Mouse (Mus musculus) layer of hippocampus, postnatal 10 days (tissue): ENCODE measurements around the gene Scn8a. TPM values are rescaled to one million over a fixed set of nuclear protein-coding genes. Genes with fewer than 3 reads are reported as not detected.

ENCODE experiments used
- DNase-seq, 2 experiments: peaks; one replicate each; pipeline ENCODE4 v3.0.0; 2021; ENCODE audit warnings: low spot score in 2 of 2
- total RNA-seq, 2 experiments: library from RNA; stranded (reverse); gene quantifications; 2 replicates each; pipeline ENCODE4 v1.2.3; 2021

Gene Scn8a
- total RNA-seq, 2 experiments from 2014 or later = 174 to 175 TPM

DNA sequence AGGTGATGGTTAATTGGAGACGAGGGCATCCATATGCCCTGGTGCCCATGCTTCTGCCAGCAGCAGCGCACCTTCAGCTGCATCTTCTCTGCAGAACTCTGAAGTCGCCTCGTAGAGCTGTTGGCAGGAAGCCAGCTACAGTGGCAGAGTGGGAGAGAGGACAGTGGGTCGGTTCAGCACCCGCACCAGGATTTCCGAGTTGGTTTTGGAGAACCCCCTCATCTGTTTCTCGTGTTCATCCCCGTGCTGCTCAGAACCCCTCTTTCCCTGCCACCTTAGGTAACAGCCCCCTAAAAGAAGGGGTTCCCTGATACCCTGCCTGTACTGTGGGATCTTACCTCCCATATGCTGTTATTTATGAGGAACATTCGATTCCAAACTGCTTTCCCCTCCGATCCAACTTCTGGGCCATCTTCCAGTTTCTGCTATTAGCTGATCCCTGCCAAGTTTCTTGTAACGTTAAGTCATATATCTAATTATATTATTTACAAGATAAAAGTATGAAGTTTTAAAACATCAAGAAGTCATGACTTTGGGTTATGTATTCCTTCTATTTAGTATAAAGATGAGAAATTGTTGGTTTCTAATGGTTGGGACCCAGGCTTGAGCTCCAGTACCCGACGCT lies 138.8 kb downstream of the Scn8a start:
- peak; percentile 44 to 48 for DNase-seq

DNA sequence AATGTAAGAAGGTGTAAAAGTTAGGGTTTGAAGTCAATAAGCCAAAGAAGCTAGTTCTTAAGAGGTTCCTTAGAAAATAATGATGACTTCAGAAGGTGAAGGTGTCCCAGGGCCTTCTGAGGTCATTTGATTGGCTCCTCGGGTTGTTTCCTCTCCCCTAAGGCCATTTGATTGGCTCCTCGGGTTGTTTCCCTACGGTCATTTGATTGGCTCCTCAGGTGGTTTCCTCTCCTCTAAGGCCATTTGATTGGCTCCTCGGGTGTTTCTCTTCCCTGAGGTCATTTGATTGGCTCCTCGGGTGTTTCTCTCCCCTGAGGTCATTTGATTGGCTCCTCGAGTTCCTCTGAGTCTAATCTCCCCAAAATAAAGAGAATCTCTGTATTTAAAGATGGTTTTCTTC lies 141.7 kb downstream of the Scn8a start:
- DNase-seq = no peak

DNA sequence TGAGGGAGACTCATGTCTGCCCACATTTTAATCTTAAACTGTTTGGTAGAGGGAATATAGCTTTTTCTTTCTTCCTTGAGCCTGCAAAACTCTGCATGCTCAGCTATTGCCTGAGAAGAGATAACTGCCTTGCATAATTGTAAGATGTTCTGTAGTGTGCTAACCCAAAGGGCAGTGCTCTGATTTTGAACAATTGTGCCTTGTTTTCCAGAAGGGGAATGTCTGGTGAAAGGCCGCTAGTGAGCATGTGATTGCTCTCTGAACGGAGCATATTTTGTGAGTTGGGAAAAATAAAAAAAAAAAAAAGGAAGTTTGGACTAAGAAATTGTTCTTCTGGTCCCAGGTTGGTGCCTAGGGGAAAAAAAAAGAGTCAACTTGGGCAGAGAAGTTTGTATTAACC lies 159.3 kb downstream of the Scn8a start:
- no peak for DNase-seq

DNA sequence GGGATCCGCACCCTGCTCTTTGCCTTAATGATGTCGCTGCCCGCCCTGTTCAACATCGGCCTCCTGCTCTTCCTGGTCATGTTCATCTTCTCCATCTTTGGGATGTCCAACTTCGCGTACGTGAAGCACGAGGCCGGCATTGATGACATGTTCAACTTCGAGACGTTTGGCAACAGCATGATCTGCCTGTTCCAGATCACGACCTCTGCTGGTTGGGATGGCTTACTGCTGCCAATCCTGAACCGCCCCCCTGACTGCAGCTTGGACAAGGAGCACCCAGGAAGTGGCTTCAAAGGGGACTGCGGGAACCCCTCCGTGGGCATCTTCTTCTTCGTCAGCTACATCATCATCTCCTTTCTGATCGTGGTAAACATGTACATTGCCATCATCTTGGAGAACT lies 170.0 kb downstream of the Scn8a start:
- DNase-seq = peak in 1 of 2 experiments; percentile 42

DNA sequence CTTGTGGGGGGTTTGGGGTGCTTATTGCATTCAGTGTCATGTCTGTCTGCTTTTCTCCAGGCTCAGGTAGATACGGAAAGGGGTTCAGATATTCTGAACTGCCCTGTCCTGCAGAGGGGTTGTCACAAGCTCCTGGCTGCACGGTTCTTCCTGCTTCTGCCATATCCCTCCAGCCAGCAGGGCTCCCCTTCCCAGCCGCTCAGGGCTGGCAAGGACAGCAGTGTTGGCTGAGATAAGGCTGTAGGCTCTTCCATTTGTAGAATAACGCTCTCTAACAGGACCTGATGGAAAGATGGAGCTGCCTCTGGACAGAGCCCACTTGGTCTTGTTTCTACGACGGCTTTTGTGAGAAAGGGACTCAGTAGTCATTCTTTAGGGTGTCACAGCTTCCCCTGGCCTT lies 172.3 kb downstream of the Scn8a start:
- no peak for DNase-seq

DNA sequence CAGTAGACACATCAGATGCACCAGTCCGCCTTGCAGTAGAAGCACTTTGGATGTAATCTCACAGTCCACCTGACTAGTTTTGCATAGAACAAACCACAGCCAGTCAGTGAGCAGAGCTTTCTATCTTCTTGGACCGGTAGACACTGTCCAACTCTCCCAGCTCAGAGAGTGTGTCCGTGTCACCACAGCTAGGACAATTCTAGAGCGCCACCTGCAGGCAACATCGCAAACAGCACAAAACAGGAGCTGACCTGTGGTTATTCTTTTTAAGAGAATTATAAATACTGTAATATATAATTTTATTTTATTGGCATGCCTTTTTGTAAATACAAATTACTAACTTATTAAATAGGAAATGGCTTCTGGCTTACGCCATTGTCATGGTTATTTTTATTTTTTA lies 173.0 kb downstream of the Scn8a start:
- peak; percentile 73 to 77 for DNase-seq

DNA sequence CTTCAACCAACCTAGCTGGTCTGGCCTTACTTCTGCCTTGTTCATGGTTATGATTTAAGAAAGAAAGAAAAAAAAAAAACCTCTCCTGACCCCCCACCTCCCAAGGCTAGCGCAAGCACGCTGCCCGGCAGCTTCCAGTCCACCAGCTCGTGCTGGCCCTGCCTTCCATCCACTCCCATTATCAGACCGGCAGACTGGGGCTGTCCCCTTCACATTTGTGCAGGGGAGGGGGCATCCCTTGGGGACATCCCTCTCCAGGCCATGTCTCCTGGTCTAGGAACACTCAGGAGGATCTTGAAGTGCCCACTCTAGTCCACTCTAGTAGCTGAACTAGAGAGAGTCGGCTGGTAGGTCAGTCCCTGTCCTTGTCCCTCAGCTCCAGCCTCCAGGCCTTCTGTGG lies 174.9 kb downstream of the Scn8a start:
- no peak for DNase-seq

DNA sequence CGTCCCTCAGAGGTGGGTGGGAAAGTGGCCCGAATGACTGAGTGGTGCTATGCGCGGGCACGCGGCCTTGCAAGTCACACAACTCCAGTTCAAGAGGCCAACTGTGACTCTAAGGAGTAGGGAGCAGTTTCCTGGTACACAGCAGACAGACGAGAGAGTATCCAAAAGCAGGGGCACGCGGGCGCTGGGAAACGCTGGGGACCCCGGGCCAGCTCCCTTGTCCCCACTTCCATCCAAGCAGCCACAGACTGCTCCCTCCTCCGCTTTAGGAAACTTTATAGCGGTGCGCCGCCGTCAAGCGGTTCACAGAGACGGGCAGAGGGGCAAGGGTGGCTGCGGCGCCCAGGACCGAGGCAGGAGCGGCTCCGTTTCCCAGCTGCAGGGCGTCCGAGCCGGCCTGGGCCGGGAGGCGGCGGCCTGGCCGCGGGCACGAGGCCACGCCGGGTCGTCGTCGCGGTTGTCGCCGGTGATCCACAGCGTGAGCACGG lies 176.4 kb downstream of the Scn8a start:
- no peak for DNase-seq

DNA sequence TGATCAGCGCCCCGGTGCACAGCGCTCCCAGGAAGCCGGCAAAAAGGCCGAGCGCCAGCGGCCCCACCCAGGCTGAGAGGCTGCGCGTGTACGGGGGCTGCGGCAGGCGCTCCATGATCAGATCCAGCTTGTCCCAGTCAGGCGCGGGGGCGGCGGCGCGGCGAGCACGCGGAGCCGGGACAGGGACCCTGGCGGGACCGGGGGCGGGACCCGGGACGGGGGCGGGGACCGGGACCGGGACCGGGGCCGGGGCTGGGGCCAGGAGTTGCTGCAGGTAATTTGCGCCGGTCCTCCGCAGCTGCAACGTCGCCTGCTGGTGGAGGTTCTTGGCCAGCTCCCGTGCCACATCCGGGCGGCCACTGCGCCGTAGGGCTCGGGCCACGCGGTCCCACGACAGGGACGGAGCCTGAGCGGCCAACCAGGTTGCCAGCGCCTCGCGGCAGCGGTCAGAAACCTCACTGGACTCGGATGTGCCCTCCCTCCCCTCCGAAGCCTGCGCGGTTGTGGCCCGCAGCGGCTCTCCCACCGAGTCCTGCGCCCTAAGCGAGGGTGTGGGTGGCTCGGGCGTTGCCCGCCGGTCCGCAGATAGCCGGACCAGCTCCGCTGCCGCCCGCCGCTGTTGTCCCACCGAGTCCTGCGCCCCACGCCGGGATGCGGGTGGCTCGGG lies 177.0 kb downstream of the Scn8a start:
- peak; percentile 39 to 48 for DNase-seq

DNA sequence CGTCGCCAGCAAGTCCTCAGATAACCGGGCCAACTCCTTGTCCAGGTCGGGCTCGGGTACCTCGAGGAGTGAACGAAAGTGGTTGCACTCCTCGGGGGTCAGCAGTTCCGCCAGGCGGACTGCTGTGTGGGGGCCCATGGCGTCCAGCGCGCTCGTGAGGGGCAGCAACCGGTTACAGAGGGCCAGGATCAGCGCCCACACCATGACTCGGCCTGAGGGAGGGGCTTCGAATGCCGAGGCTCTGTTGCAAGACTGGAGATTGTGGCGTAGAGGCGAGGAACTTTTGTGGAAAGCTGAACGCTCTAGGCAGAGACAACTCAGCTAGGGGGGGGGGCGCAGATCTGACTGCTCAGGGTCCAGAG lies 177.5 kb downstream of the Scn8a start, which contains the start of gene Gm47841:
Gene Gm47841 (minus strand): TSS at position 204 of the 362 bp plus-strand sequence.
- DNase-seq = no peak

DNA sequence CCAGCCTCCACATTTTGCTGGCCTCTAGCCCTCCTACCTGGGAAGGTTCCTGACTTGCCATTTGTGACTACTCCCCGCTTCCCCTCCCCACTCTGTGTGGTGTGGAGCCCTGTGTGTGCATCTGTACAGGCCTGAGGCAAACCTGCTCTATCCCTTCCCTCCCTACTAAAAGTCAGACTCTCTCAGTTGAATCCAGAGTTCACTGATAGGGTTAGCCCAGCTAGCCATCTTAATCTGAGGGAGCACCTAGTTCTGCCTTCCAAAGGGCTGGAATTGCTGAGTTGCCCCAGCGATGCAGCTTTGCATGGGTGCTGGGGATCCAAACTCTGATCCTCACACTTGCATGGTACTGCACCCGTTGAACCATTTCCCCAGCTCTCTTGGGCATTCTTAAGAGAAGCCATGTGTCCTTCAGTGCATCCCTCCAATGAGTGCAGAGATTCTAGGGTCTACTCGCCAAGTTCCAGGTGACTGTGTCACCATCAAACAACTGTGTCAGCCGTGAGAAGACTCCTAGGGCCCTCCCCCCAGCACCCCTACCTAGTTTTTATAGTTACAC lies 178.8 kb downstream of the Scn8a start:
- no peak for DNase-seq

DNA sequence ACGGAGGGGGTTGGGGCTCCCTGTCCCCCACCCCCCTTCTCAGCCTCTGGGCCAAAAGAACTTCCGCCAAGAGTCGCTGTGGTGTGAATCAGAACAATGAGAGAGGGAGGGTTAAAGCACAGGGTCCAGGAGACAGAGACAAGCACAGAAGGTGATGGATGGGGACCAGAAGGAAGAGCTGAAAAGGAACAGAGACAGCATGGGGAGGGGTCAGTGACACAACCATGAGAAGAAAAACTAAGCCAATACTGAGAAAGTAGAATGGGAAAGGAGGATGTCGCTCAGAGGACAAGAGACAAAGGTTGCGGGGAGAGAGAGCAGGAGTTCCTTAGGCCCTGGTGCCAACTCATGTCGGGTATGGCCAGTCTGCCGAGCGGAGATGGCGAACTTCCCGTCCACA lies 182.2 kb downstream of the Scn8a start:
- no peak for DNase-seq

DNA sequence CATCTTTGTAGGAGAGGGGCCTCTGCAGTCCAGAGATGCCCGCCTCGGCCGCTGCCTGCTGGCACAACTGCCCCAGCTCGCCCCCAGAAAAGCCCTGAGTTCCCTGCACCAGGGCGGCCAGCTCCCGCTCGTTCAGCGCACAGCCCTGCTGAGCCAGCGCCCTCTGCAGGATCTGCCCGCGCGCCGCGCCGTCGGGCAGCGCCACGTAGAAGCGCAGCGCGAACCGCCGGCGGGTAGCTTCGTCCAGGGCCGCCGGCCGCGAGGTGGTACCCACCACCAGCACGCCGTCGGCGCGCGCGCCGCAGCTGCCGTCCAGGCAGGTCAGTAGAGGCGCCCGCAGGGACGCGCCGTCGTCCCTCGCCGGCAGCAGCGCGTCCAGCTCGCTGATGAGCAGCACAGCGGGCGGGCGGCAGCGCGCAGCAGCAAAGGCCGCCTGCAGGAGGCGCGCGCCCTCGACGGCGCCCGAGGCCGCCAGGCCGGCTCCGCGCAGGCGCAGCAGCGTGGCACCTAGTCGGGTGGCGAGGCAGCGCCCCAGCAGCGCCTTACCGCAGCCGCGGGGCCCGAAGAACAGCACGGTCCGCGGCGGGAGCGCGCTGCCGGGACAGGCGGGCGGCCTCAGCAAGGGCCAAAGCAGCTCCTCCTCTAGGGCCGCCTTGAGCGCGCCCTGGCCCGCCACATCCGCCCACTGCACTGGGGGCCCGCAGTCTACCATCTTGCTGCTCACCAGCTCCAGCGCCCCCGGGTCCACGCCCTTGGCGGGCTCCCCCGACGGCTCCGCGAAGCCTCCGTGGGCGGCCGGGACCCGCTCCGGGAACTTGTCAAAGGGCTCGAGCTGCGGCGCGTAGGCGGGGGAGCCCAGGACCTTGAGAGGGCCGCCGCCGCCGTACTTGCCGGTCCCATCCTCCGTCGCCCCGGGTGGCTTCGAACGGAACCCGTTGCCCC lies 183.2 kb downstream of the Scn8a start:
- DNase-seq = no peak

DNA sequence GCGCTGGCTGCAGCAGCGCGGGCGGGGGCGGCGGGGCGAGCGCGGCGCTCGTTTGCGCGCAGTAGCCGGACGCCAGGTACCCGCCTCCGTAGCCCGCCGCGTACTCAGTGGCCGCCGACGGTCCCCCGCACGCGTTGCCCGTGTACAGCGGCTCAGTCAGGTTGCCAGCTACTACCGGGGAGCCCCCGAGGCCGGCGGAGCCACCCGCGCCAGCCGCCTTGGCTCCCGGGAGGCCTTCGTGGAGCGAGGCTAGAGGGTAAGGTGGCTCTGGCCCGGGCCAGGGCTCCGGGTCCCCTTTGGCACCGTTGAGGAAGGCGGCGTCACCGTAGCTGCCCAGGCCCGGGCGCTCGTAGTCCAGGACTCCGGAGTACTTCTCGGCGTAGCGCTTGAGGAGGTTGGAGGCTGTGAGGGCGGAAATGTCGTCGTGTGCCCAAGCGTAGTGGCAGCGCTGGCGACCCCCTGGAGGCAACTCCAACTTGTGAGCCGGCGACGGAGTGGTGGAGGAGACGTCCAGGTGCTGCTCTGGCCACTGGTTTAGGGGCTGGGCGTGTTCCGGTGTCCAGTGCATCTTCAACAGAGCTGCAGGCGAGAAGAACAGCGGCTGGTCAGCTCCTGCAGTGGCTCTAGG lies 184.3 kb downstream of the Scn8a start:
- no peak for DNase-seq

DNA sequence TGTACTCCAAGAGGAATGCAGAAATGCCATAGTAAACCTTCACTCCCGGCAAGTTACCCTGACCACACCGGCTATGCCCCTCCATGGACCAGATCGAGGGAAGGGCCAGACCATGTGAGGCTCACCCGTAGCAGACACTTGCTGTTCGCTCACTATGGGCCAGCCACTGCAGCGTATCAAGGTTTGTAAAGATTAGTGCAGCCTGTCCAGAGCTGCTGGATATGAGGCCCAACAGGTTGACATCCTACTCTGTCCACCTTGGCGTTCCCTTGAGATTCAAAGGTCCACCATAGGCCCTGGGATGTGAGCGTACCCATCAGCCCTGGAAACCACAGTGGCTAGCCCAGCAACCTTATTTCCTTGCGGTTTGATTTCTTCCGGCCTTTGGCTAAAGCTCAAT lies 184.9 kb downstream of the Scn8a start:
- no peak for DNase-seq

DNA sequence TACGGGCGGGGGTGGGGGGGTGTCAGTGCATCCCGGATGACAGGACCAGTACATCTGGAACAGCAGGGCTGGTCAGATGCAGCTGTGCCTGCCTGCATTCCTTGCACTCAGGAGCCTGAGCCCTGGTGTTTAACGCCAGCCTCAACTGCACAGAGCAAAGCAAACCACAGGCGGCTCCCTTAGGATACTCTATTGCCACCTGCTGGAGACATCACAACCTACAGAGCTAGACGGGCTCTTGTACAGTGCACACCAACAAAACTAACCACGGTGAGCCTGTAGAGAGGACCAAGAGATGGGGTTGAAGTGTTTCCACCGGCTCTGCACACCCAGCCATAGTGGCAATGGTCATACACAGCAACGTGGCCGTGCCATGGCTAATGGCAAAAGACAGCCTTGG lies 186.6 kb downstream of the Scn8a start:
- peak; percentile 66 to 74 for DNase-seq

DNA sequence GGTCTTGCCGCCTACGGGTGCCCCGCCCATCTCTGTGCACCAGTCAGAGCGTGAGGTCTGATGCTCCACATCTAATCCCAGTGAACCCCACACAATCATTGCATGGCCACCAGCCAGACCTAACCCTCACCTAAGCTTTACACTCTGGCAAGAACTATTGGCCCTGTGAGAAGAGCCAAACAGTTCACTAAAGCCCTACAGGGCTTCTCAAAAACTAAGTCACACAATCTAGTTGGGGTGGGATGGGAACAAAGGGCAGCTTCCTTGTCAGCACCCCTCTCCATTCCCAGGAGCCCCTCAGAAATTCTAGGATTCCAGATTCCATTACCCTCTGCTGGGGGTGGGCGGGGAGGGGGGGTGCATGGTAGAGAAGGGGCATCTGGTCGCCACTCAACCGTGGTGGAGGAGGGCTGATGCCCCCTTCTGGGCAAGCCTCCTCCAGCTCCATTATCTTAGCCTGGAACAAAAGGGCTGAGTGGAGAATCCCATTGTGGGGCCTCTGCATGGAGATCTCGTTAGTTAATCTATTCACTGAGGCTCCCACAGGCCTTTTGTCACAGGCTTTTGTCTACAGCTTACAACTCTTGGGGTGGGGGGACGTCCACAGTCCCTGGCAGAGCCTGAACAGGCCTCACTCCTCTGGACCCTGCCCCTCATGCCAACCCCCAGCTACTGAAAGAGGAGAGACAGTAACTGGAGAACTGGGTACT lies 190.1 kb downstream of the Scn8a start:
- DNase-seq = no peak

DNA sequence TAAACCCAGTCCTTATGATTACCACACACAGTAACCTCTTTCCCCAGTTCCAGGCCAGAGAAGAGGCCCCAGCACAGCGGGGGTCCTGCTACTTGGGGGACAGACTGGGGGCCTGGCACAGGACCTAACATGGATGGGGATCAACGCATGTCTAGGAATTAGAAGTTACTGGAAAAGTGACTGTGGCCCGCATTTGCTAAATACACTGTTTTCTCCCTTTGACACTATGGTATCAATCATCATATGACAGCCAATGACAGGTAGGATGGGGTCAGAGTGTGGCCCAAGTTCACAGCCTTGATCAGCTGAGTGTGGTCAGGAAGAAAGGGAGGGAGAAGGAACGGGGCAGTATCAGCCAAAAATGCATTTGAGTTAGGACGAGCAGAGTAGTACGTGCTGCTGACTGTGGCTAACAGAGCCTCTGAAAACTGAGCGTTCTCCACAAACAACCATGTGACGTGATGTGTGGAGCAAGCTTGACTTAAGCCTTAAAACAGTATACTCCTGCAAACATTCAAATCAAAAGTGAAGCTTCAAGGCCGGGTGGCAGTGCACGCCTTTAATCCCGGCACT lies 190.7 kb downstream of the Scn8a start:
- no peak for DNase-seq

DNA sequence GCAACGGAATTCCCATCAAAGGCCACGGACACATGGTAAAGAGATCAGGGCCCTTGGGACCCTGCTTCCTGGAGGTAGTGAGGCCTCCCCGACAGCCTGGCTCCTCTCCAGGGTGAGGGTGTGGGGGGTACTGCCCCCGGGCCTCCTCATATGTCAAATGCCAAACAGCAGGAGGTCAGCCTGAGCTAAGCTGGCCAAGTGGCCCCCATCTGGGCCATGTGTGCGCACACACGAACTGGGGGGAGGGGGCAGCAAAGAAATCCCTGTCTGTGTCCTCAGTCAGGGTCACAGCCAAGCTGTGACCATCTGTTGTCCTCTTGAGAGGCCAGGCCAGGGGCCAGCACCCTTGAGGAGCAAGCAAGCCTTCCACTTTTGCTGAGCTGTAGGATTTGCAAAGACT lies 195.4 kb downstream of the Scn8a start:
- DNase-seq = no peak

DNA sequence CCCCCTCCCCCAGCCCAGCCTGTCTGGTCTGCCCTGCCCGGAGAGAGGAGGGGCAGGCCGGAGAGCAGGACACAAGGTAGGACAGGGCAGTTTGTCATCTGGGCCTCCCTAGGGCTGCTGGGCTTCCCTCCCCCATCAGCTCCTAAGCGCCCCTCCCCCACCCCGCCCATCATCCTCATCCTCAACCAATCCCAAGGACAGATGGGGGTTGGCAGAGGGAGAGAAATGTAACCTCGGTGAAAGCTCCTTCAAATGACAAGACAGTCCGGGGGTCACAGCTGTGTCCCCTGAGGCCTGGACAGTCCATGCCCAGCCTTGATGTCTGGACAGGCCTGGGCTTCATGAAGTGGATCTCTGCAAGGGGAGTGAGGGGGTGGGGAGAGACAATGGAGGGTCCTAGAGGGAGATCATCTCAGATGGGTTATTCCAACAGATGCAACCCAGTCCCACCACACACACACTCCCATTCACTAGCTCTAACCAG lies 196.7 kb downstream of the Scn8a start:
- no peak for DNase-seq
